Comparison of ENCODE assay signal across 9 mouse cellular contexts in genomic region chr1:181015558-181015957, GRCm38 (mm10). TPM values are rescaled to one million over a fixed set of nuclear protein-coding genes. Genes with fewer than 3 reads are reported as not detected.
DNase-seq lines count a peak whose midpoint lies in the region; ATAC-seq and TF ChIP-seq lines count a peak whose summit lies in the region.
"Had no signal": no experiment of that assay in that cellular context is flagged by ENCODE, and none has a peak within 500 bp of the region (broad histone marks: within the 10 kb centered on the region; RNA-seq: fewer than 3 reads in every experiment).

No protein-coding gene starts in this region.

- no peak for TF ChIP-seq EP300 in lung, postnatal 0 days (IDR thresholded peaks at IDR 0.05)

- no peaks in the 10 kb centered on the region for H3K36me3 ChIP-seq in hindbrain, embryonic 16.5 days (ENCODE audit: control insufficient read depth, insufficient read depth, low read length)
- H3K36me3 ChIP-seq in hindbrain, embryonic 10.5 days = no peaks in the 10 kb centered on the region
- H3K36me3 ChIP-seq in embryonic facial prominence, embryonic 14.5 days (ENCODE audit: control insufficient read depth, insufficient read depth, low read length) = no peaks in the 10 kb centered on the region
- no peaks in the 10 kb centered on the region for H3K36me3 ChIP-seq in lung, postnatal 0 days (ENCODE audit: insufficient read depth, low read length)
- H3K36me3 ChIP-seq in intestine, postnatal 0 days (ENCODE audit: control insufficient read depth, insufficient read depth) = no peaks in the 10 kb centered on the region

- intact Hi-C loops in heart, postnatal 36 days (cut with DNase I) = loop anchor here (5.0 kb wide), 1 partner anchor 203 kb away; the partner anchor contains the start of gene H3f3a

- TF ChIP-seq CTCF in lung, postnatal 0 days (IDR thresholded peaks at IDR 0.05) = no peak
- no peak for TF ChIP-seq CTCF in intestine, postnatal 0 days (IDR thresholded peaks at IDR 0.05; ENCODE audit: low read depth)

- peaks cover 7% of the 10 kb centered on the region for H3K4me1 ChIP-seq in hindbrain, embryonic 16.5 days (ENCODE audit: control insufficient read depth, insufficient read depth, low read depth, low read length)
- H3K4me1 ChIP-seq in hindbrain, embryonic 10.5 days (replicated peaks) = peaks cover 21% of the 10 kb centered on the region
- H3K4me1 ChIP-seq in embryonic facial prominence, embryonic 14.5 days (ENCODE audit: control insufficient read depth, insufficient read depth, low read length) = peaks cover 22% of the 10 kb centered on the region
- H3K4me1 ChIP-seq in lung, postnatal 0 days (ENCODE audit: insufficient read depth, low read depth, low read length) = peaks cover 11% of the 10 kb centered on the region; the same call in 1 of the 2 replicates
- 0 out of 2 replicates have a peak, but pooled peaks cover 3% of the 10 kb centered on the region for H3K4me1 ChIP-seq in intestine, postnatal 0 days (replicated peaks; ENCODE audit: control insufficient read depth, insufficient read depth, low read length)

- H3K27ac ChIP-seq in hindbrain, embryonic 16.5 days (ENCODE audit: low read depth, low read length) = peak overlapping the region; percentile 39; the same call in 1 of the 2 replicates
- H3K27ac ChIP-seq in hindbrain, embryonic 10.5 days = no peak overlapping the region
- H3K27ac ChIP-seq in embryonic facial prominence, embryonic 14.5 days (replicated peaks; ENCODE audit: low read depth, low read length) = 0 out of 2 replicates have a peak overlapping the region, but pooled peaks have one; percentile 58
- peak overlapping the region; percentile 87 for H3K27ac ChIP-seq in lung, postnatal 0 days (ENCODE audit: low read length)
- H3K27ac ChIP-seq in intestine, postnatal 0 days (ENCODE audit: low read depth, low read length) = no peak overlapping the region

- DNase-seq in hindbrain, embryonic 10.5 days (ENCODE audit: low spot score) = no peak
- peak; percentile 88 for DNase-seq in NIH3T3 (ENCODE audit: low read depth)
- DNase-seq in embryonic facial prominence, embryonic 14.5 days (ENCODE audit: low spot score) = peak; percentile 56
- peak; percentile 83 to 85 for DNase-seq in heart, postnatal 36 days
- peak; percentile 69 for DNase-seq in lung, postnatal 0 days (ENCODE audit: low spot score)
- no peak for DNase-seq in thymus, postnatal 0 days (ENCODE audit: low spot score)

- H3K27me3 ChIP-seq in hindbrain, embryonic 16.5 days (replicated peaks; ENCODE audit: control insufficient read depth, insufficient read depth, low read length) = 0 out of 2 replicates have a peak, but pooled peaks cover 2% of the 10 kb centered on the region
- peaks cover 33% of the 10 kb centered on the region for H3K27me3 ChIP-seq in hindbrain, embryonic 10.5 days (ENCODE audit: insufficient read depth, poor library complexity, severe bottlenecking)
- no peaks in the 10 kb centered on the region for H3K27me3 ChIP-seq in embryonic facial prominence, embryonic 14.5 days (replicated peaks; ENCODE audit: control insufficient read depth, insufficient read depth, low read length)
- H3K27me3 ChIP-seq in lung, postnatal 0 days (replicated peaks; ENCODE audit: insufficient read depth, low read length) = no peaks in the 10 kb centered on the region
- H3K27me3 ChIP-seq in intestine, postnatal 0 days (replicated peaks; ENCODE audit: control insufficient read depth, insufficient read depth, low read length) = no peaks in the 10 kb centered on the region

- no peak for ATAC-seq in hindbrain, embryonic 16.5 days
- peak; percentile 15; the same call in 1 of the 2 replicates for ATAC-seq in embryonic facial prominence, embryonic 14.5 days (ENCODE audit: low read depth)
- ATAC-seq in lung, postnatal 0 days = peak; percentile 19; the same call in 1 of the 2 replicates
- ATAC-seq in intestine, postnatal 0 days = no peak

- H3K4me2 ChIP-seq in hindbrain, embryonic 16.5 days (ENCODE audit: low read length) = no peak overlapping the region
- no peak overlapping the region for H3K4me2 ChIP-seq in embryonic facial prominence, embryonic 14.5 days (ENCODE audit: low read depth, low read length)
- no peak overlapping the region for H3K4me2 ChIP-seq in lung, postnatal 0 days (replicated peaks; ENCODE audit: low read depth, low read length)
- H3K4me2 ChIP-seq in intestine, postnatal 0 days (replicated peaks; ENCODE audit: low read depth) = no peak overlapping the region

- H3K9ac ChIP-seq in hindbrain, embryonic 16.5 days (ENCODE audit: low read depth, low read length) = no peak overlapping the region
- H3K9ac ChIP-seq in embryonic facial prominence, embryonic 14.5 days (ENCODE audit: low read depth, low read length) = no peak overlapping the region
- no peak overlapping the region for H3K9ac ChIP-seq in lung, postnatal 0 days (replicated peaks; ENCODE audit: low read depth)
- no peak overlapping the region for H3K9ac ChIP-seq in intestine, postnatal 0 days (ENCODE audit: low read depth, low read length)

- H3K9me3 ChIP-seq in hindbrain, embryonic 16.5 days (ENCODE audit: control insufficient read depth, low read length) = no peaks in the 10 kb centered on the region
- H3K9me3 ChIP-seq in hindbrain, embryonic 10.5 days = no peaks in the 10 kb centered on the region
- H3K9me3 ChIP-seq in embryonic facial prominence, embryonic 14.5 days (ENCODE audit: control insufficient read depth, low read length) = no peaks in the 10 kb centered on the region
- no peaks in the 10 kb centered on the region for H3K9me3 ChIP-seq in lung, postnatal 0 days (ENCODE audit: low read length)
- H3K9me3 ChIP-seq in intestine, postnatal 0 days (ENCODE audit: control insufficient read depth) = no peaks in the 10 kb centered on the region

- no peak overlapping the region for H3K4me3 ChIP-seq in hindbrain, embryonic 16.5 days (ENCODE audit: low read length)
- H3K4me3 ChIP-seq in hindbrain, embryonic 10.5 days = no peak overlapping the region
- H3K4me3 ChIP-seq in embryonic facial prominence, embryonic 14.5 days (ENCODE audit: low read depth, low read length) = no peak overlapping the region
- H3K4me3 ChIP-seq in lung, postnatal 0 days (ENCODE audit: low read depth, low read length) = no peak overlapping the region
- H3K4me3 ChIP-seq in intestine, postnatal 0 days (ENCODE audit: low read depth, low read length) = no peak overlapping the region

RNA-seq across cellular contexts. Expression of gene Ephx1, which starts 5.1 kb away (rescaled TPM):
- polyA plus RNA-seq in hindbrain, embryonic 16.5 days (2015; fragmentation: Nextera tagmentation; extraction: Ambion mirVana) = 11.8 and 16.4 TPM in 2 replicates
- polyA plus RNA-seq in hindbrain, embryonic 10.5 days (2016; fragmentation: Nextera tagmentation; extraction: Ambion mirVana) = 0.86 and 1.5 TPM in 2 replicates
- polyA plus RNA-seq in embryonic facial prominence, embryonic 14.5 days (2014; fragmentation: Nextera tagmentation; extraction: Ambion mirVana) = 13.1 and 15.4 TPM in 2 replicates
- 10 to 100 TPM; 35.4 to 41.5 TPM for total RNA-seq in heart, postnatal 36 days (2021)
- polyA plus RNA-seq in lung, postnatal 0 days (2015; fragmentation: Nextera tagmentation; extraction: Ambion mirVana) = 29.4 and 35.7 TPM in 2 replicates
- polyA plus RNA-seq in thymus, postnatal 0 days (2015; fragmentation: Nextera tagmentation; extraction: Ambion mirVana) = 12.7 and 15.2 TPM in 2 replicates
- 4.3 and 4.9 TPM in 2 replicates for polyA plus RNA-seq in intestine, postnatal 0 days (2015; fragmentation: Nextera tagmentation; extraction: Ambion mirVana)

RNA-seq across cellular contexts. Expression of gene 9130409I23Rik, which starts 35.5 kb away (rescaled TPM):
- polyA plus RNA-seq in hindbrain, embryonic 16.5 days (2015; fragmentation: Nextera tagmentation; extraction: Ambion mirVana) = not detected in 2 replicates
- not detected in 2 replicates for polyA plus RNA-seq in hindbrain, embryonic 10.5 days (2016; fragmentation: Nextera tagmentation; extraction: Ambion mirVana)
- not detected in 2 replicates for polyA plus RNA-seq in embryonic facial prominence, embryonic 14.5 days (2014; fragmentation: Nextera tagmentation; extraction: Ambion mirVana)
- total RNA-seq in heart, postnatal 36 days (2021) = not detected
- polyA plus RNA-seq in lung, postnatal 0 days (2015; fragmentation: Nextera tagmentation; extraction: Ambion mirVana) = not detected in 2 replicates
- 0.25 and 0.32 TPM in 2 replicates for polyA plus RNA-seq in thymus, postnatal 0 days (2015; fragmentation: Nextera tagmentation; extraction: Ambion mirVana)
- polyA plus RNA-seq in intestine, postnatal 0 days (2015; fragmentation: Nextera tagmentation; extraction: Ambion mirVana) = 0.09 TPM in 1 of 2 replicates, not detected in the other
- total RNA-seq: hematopoietic stem cell, adult 5-6 weeks had no signal

Comparison
In these comparisons a context has a peak if more than half of its experiments do, and no peak if none do; other contexts are left out.
1. H3K27ac ChIP-seq: peak in hindbrain, embryonic 16.5 days (single experiment), embryonic facial prominence, embryonic 14.5 days (single experiment) and lung, postnatal 0 days (single experiment); none in hindbrain, embryonic 10.5 days (single experiment) and intestine, postnatal 0 days (single experiment).
2. ATAC-seq: peak in embryonic facial prominence, embryonic 14.5 days (single experiment) and lung, postnatal 0 days (single experiment); none in hindbrain, embryonic 16.5 days (single experiment) and intestine, postnatal 0 days (single experiment).
3. DNase-seq: peak in NIH3T3 (single experiment), embryonic facial prominence, embryonic 14.5 days (single experiment), heart, postnatal 36 days (2 of 2) and lung, postnatal 0 days (single experiment); none in hindbrain, embryonic 10.5 days (single experiment) and thymus, postnatal 0 days (single experiment).